Mouse (Mus musculus): ENCODE results near the gene Crot.

Crot gene

DNA sequence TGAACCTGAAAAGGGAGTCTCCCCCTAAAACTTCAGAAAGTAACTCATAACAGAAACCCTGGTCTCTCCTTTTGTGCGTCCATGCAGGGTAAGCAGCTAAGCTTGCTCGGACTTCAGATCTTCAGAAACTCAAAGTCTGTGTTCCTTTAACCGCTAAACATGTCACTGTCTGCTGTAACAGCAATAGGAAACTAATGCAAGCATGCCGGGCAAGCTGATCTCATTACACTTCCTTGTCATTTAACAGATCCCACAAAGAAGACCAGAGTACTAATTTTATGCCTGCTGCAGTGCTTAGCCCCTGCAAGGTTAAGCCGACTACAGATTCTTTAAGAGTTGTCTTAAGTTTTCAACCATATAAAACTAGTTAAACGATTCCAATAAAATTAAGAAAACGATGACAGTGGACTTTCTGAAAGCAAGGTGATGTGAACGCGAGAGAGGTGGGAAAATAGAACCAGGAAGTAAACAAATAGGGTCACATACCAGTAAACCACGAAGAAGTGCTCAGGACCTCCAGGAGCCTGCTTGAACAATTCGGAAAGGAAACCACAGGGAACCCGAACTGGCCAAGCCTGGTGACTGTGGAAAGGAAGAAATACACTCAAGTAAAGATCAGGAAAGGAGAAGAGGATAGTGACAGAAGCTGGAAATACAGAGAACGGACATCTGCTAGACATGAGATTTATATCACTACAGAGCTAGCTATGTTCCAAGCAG is 998 bp downstream of the Crot start:
- peak; percentile 17 for DNase-seq (ENCODE audit: low read depth, low spot score)

DNA sequence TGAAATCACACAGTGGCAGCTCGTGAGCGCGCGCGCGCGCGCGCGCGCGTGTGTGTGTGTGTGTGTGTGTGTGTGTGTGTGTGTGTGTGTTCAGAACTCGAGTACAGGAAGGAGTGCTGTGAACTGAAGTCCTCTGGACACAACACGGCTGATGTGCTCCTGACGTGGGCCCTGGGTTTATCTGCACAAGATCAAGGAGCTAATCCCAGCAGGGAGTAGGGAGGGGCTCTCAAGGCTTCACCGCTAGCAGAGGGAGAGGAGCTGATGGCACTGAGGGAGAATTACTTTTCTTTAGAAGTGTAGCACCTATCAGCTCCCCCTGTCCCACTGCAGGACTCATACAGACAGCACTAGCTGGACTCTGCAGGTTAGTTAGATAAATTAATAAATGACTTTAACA is 5.5 kb downstream of the Crot start:
- DNase-seq (ENCODE audit: low read depth, low spot score): no peak

DNA sequence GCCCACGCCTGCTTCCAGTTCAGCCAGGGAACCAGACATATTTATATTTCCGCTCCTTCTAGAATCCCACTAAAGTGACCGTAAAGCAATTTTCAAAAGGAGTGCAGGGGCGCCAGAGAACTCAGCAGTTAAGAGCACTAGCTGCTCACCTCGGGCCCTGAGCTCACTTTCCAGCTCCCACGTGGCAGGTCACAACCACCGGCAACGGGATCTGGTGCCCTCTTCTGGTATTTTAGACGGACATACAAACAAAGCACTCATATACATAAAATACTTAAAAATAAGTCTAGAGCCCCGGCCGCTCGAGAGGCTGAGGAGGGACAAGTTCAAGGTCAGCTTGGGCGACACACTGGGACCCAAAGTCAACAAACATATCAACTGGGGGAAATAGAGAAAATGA is 6.6 kb downstream of the Crot start:
- DNase-seq (ENCODE audit: low read depth, low spot score): no peak

DNA sequence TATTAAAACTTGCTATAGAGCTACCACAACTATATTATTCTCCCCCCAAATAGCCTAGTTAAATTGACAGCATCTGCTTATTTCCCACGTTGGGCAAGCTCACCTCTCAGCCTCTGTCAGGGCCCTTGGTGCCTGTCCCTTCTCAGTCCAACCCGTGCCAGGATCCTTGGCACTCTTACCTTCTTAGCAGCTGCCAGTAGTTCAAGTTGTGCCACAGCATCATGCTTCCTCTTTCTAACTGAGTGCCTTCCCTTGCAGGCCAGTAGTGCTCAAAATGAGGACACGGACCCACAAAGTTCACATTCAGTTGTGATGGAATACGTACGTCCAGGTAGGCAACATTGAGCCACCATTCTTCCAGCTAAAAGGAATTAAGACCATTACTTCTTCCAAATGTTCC is 9.2 kb downstream of the Crot start:
- DNase-seq (ENCODE audit: low read depth, low spot score): no peak

DNA sequence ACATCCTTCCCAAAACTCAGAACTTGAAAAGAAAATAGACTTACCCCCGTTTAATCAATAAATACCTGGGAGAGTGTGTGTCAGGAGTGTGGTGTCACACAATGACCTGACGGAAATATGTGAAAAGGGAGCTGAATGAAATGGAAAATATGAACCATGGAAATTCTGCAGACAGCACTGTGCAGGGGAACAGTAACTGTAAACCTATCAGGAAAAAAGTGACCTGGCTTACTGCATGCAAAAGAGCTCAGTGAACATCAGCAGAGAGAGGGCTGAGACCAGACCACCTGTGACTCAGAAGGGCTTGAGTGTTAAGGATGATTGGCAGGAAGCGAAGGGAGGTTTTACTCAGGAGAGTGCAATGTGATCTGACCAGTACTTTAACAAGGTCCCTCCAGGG is 11.7 kb downstream of the Crot start:
- no peak for DNase-seq (ENCODE audit: low read depth, low spot score)

DNA sequence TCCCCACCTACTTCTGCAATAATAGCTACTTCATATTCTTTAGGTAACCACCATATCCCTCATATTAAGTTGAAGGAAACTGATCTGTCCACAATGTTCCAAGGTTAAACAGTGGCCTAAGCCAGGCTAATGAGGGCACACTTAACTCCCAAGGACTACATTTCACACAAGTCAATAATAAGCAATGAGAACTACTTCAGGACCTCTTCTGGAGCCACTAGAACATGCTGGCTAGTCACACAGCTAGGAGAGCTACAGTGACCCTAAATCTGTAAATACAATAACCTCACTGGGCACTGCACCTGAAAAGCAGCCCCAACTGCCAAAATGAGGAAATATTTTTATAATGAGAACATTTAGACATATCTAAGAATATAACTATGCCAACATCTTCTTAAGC is 22.4 kb downstream of the Crot start:
- no peak for DNase-seq (ENCODE audit: low read depth, low spot score)

DNA sequence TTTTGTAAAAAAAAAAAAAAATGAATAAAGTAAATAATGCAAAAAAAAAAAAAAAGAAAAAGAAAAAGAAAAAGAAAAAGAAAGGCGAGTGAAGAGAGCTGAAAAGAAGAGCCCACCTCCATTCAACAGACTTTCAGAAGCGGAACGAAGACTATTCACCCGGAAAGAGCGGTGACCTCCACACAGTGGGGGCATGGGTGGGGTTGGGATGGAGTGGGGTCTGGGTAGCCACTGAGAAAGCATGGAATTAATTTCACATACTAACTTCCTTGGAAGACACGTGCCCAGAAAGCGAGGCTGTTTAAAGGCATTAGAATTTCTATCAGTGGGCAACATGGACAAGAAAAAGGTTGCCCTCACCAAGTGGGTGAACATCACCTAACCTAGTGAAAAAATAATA is 24.8 kb downstream of the Crot start:
- DNase-seq (ENCODE audit: low read depth, low spot score): no peak

DNA sequence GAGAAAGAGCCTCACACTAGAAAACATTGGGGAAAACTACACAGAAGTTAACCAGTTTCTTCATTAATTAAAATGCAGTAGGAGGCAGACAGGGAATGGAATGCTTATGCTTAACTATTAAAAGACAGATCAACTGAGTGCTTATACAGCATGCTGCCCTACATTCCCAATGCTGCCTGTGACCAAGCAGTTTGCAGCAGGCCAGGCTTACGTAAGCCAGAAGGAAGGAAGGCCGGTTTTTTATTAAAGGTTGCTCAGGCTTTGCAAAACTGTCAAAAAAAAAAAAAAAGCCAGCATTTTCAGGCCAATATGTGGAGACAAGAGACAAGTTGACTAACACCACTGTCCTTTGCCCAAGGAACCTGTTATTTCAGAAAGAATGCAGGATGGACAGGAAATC is 26.4 kb downstream of the Crot start:
- no peak for DNase-seq (ENCODE audit: low read depth, low spot score)

DNA sequence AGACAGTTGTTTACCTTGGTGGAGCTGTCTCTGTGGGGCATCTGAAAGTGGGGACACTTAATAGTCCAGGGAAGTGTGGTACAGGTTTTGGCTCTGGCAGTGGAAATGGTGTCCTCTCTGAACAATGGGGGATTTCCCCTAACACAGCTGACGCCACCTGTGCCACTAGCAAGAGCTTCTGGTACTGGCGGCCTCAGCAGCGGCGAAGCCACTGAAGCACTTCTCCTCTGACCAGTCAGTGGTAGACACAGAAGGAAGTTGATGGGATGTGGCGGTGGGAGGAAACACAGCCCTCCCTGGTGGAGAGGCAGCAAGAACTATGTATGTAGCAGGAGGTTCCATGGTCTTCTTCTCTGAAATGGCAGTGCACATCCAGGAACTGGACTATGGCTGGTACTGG is 32.6 kb downstream of the Crot start:
- no peak for DNase-seq (ENCODE audit: low read depth, low spot score)

DNA sequence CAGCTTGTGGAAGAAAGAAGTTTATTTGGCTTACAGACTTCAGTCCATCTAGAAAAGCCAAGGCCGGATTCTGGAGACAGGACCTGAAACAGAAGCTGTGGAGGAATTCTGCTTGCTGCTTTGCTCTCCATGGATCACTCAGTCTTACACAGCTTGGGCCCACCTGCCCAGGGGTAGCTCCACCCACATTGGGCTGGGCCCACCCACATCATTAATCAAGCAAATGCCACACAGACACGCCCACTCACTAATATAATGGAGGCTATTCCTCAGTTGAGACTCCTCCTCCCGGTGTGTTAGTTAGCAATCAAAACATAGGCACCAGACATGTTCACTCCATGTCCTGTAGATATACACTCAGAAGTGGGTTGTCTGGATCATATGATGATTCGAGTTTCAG is 36.6 kb downstream of the Crot start:
- DNase-seq (ENCODE audit: low read depth, low spot score): no peak

DNA sequence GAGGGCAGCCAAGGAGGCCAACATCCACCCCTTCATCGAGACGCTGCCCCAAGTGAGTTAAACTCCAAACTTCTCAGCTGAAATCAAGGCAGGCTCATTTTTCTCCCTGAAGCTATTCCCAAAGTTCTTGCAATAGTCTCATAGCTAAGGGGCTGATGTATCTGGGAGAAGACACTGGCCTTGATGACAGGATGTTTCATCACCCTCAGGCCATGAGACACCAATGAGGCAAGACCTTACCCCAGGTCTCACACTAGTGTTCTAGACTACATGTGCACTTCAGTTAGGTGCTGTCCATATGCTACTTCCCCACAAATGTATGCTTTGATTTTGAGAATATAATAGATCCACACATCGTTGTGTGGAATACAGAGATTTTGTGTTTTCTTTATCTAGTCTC is 41.6 kb downstream of the Crot start:
- no peak for DNase-seq (ENCODE audit: low read depth, low spot score)

DNA sequence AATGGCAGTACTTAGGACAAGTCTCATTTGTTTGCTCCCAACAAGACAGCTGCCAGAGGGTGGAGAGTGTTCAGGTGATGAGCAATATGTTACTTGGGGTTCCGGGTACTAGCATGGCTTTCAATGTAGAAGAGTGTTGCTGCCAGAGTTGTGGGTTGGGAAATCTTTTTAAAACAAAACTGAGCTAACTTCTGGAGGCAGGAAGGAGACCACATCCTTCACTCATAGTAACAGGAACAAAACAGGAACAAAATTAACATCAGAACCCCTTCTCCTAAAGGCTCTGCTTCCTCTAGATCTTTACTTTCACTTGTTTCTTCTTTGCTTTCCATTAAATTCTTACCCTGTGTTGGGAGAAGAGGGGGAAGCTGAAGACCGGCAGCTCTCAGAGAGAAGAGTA is 43.5 kb downstream of the Crot start:
- DNase-seq (ENCODE audit: low read depth, low spot score): no peak

DNA sequence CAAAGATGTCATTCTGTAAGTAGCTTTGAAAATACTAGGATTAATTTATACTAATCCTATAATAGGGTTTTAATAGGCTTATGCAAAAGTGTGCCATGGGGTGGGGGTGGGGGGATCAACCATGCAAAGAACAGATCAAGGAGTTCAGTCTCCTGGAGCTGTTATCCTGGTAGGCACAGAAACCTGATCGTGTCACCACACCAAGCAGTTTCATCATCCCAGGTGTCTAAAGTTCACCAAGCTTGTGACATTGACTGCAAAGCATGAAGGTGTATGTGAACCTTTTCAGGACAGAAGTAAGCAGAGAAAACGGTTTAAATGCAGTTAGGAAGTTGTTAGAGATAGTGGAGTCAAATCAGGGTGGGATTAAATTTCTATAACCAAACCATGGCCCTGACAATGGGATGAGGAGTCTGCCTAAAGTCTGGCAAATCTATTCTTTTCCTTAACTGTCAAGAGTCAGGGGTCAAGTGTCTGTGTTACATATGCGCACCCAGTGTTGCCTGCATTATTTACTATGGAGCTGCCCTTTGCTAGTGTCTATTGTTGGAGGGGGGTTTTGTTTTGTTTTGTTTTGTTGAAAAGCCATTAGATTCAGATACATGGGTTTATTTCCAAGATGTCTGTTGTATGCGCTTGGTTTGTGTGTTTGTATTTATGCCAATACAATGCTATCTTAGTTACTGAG is 49.6 kb downstream of the Crot start:
- no peak for DNase-seq (ENCODE audit: low read depth, low spot score)

DNA sequence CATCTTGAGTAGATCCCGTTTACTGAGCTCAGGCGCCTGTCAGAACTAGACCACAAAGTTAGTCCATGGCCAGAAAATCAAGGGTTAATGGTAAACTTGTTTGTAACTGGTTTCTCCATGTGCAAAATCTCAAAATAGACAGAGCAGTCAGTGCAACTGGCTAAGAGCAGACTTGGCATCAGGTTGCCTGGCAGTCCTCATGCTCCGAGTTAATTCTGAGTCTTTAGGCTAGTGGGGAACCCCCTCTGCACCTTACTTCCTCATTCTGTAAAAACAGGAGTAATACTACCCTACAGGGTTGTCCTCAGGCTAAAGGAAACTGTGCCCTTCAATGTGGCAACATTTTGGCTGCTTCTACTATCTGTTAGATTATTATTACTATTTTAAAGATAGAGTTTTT is 53.3 kb downstream of the Crot start:
- no peak for DNase-seq (ENCODE audit: low read depth, low spot score)

DNA sequence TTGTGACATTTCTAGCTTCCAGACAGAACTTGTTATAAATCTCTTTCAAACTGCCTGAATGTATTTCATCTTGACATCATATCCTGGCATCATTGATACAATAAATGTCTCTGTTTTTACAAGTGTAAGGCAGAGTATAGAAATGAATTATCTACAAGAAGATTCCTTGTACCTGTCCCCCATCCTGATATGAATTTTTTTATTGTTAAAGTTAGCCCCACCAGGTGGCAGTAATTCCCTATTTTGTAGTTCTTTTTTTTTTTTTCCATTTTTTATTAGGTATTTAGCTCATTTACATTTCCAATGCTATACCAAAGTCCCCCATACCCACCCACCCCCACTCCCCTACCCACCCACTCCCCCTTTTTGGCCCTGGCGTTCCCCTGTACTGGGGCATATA is 55.9 kb downstream of the Crot start:
- peak; percentile 9 for DNase-seq (ENCODE audit: low read depth, low spot score)

DNA sequence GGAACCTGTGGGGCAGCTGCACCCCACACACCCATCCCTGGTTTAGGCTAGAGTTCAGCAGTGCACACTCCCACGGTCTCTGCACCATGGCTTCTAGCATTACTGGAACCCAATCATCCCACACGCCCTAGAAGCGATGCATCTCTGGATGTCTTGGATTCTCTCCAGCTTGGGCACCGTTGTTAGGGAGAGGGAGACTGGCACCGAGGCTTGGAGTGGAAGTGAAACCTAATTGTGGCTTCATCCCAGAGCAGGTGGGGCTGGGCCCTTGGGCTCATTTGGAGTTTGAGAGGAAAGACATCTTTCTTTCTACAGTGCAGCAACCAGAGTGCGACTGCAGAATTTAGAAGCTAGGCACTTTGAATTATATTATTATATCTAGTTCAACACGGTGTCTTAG is 59.2 kb downstream of the Crot start:
- no peak for DNase-seq (ENCODE audit: low read depth, low spot score)

DNA sequence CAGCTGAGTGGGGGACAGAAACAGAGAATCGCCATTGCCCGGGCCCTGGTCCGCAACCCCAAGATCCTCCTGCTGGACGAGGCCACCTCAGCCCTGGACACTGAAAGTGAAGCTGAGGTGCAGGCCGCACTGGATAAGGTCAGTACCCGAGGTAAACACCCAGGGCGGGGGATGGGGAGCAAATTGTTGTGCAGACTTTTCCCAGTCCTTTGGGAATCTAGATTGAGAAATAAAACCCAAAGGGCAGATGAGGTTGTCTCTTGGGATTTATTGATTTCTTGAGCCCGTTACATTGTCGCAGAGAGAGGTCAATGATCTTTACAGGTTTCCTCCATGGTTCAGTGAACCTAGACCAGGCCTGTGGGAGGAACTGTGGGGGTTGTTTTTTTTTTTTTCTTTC is 68.7 kb downstream of the Crot start:
- no peak for DNase-seq (ENCODE audit: low read depth, low spot score)

DNA sequence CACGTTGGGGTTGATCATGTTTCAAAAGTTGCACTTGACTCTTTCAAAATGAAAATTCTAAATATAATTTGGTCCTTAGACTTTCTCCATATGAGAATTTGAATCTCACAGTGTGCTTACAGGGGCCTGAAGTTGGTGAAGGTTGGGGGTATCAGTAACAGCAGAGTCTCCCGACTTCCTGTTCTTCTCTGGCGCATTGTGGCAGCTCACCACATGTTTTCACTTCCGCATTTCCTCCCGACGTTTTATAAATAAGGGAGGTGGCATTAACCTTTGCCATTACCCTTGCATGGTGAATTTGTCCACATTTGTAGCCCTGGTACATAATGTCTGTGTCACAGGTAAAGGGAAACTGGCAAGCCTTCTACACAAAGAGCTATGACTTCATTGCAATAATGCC is 80.1 kb downstream of the Crot start:
- no peak for DNase-seq (ENCODE audit: low read depth, low spot score)

DNA sequence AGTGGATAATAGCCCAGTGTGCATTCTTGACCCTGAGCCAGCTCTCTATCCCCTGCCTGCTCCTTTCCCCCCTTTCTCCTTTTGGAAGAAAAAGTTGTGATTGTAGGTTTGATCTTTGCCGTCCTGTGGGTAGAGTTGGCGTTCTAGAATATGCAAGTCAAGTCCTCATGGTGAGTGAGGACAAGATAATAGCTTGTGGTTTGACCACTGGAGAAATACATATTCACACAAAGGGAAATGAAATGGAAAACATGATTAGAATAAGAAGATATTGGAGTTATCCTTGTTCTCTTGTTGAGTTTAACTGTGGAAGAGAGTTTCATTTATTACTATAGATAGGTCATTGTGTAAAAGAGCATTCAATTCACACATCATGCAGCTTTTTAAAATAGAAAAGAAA is 80.7 kb downstream of the Crot start:
- no peak for DNase-seq (ENCODE audit: low read depth, low spot score)
